In the genomic region with DNA sequence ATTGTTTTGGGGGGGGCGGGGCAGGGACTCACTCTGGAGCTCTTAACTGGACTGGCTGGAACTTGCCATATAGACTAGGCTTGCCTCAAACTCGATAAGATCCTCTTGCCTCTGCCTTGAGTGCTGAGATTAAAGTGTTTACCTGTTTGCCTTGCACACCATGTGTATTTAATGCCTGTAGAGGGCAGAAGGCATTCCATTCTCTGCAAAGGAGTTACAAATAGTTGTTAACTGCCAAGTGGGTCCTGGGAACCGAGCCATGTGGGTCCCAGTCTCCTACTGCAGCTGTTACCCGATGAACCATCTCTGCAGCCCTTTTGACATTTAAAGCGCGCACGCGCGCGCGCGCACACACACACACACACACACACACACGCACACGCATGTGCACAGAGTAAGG, we compare ENCODE assay signal across 9 mouse cellular contexts. TPM values are rescaled to one million over a fixed set of nuclear protein-coding genes. Genes with fewer than 3 reads are reported as not detected.
DNase-seq lines count a peak whose midpoint lies in the region; ATAC-seq and TF ChIP-seq lines count a peak whose summit lies in the region.
"Had no signal": no experiment of that assay in that cellular context is flagged by ENCODE, and none has a peak within 500 bp of the region (broad histone marks: within the 10 kb centered on the region; RNA-seq: fewer than 3 reads in every experiment).

No protein-coding gene starts in this region.

- H3K27ac ChIP-seq in intestine, embryonic 14.5 days (ENCODE audit: low read depth) = no peak overlapping the region
- no peak overlapping the region for H3K27ac ChIP-seq in lung, postnatal 0 days (ENCODE audit: low read length)

- peaks cover 47% of the 10 kb centered on the region for H3K36me3 ChIP-seq in C2C12 (ENCODE audit: control insufficient read depth, insufficient read depth)
- H3K36me3 ChIP-seq in G1E (replicated peaks) = peaks cover 54% of the 10 kb centered on the region
- peaks cover 47% of the 10 kb centered on the region for H3K36me3 ChIP-seq in intestine, embryonic 14.5 days (ENCODE audit: control insufficient read depth, insufficient read depth, low read length)
- peaks cover 17% of the 10 kb centered on the region for H3K36me3 ChIP-seq in lung, postnatal 0 days (ENCODE audit: insufficient read depth, low read length)

- H3K4me3 ChIP-seq in C2C12 (ENCODE audit: insufficient read depth, poor library complexity, severe bottlenecking) = no peak overlapping the region
- H3K4me3 ChIP-seq in G1E (ENCODE audit: low read depth, low read length) = peak overlapping the region; percentile 16; the same call in 1 of the 2 replicates
- H3K4me3 ChIP-seq in intestine, embryonic 14.5 days (ENCODE audit: low read depth, low read length) = 0 out of 2 replicates have a peak overlapping the region, but pooled peaks have one; percentile 66
- no peak overlapping the region for H3K4me3 ChIP-seq in lung, postnatal 0 days (ENCODE audit: low read depth, low read length)

- TF ChIP-seq CTCF in C2C12 (IDR thresholded peaks at IDR 0.05; ENCODE audit: control insufficient read depth, insufficient read depth, insufficient read length) = no peak
- TF ChIP-seq CTCF in G1E (IDR thresholded peaks at IDR 0.05; ENCODE audit: low read depth, low read length) = no peak
- peak; percentile 33; the same call in 1 of the 2 replicates for TF ChIP-seq CTCF in lung, postnatal 0 days (IDR thresholded peaks at IDR 0.05)

- peaks cover 20% of the 10 kb centered on the region for H3K4me1 ChIP-seq in G1E (ENCODE audit: insufficient read depth, low read depth, low read length)
- peaks cover 14% of the 10 kb centered on the region; the same call in 1 of the 2 replicates for H3K4me1 ChIP-seq in intestine, embryonic 14.5 days (replicated peaks; ENCODE audit: control insufficient read depth, insufficient read depth, low read length)
- peaks cover 8% of the 10 kb centered on the region for H3K4me1 ChIP-seq in lung, postnatal 0 days (ENCODE audit: insufficient read depth, low read depth, low read length)

- DNase-seq in G1E (ENCODE audit: low spot score) = no peak
- no peak for DNase-seq in intestine, embryonic 14.5 days (ENCODE audit: low spot score)
- peak; percentile 68 for DNase-seq in lung, postnatal 0 days (ENCODE audit: low spot score)
- DNase-seq in thymus, postnatal 14 days = no peak
- no peak for DNase-seq in left cerebral cortex, postnatal 14 days (ENCODE audit: low spot score in 2 of 2)

- 89% methylated on average over 14 of the region's 14 CpGs for WGBS in intestine, embryonic 14.5 days
- 78% methylated on average over 14 of the region's 14 CpGs for WGBS in lung, postnatal 0 days

- peak overlapping the region; percentile 30 for H3ac ChIP-seq in C2C12 (ENCODE audit: control insufficient read depth, insufficient read length, low read depth)

- TF ChIP-seq EP300 in lung, postnatal 0 days (IDR thresholded peaks at IDR 0.05) = no peak

- peaks cover 22% of the 10 kb centered on the region for H3K79me3 ChIP-seq in C2C12 (ENCODE audit: low read depth)

- ATAC-seq in G1E (ENCODE audit: extremely low read depth, insufficient number of reproducible peaks, low FRiP score, poor library complexity, severe bottlenecking) = no peak
- no peak for ATAC-seq in intestine, embryonic 14.5 days (replicated peaks; ENCODE audit: low FRiP score, low TSS enrichment, low read depth)
- ATAC-seq in lung, postnatal 0 days = peak; percentile 29; the same call in 1 of the 2 replicates
- ATAC-seq in cerebellum, adult (ENCODE audit: insufficient number of reproducible peaks, low FRiP score, low TSS enrichment) = no peak

- H3K27me3 ChIP-seq in C2C12 (ENCODE audit: control insufficient read depth, insufficient read depth, insufficient read length) = peaks cover 3% of the 10 kb centered on the region
- no peaks in the 10 kb centered on the region for H3K27me3 ChIP-seq in G1E (ENCODE audit: insufficient read depth, low read length)
- H3K27me3 ChIP-seq in intestine, embryonic 14.5 days (replicated peaks; ENCODE audit: control insufficient read depth, insufficient read depth, low read length) = no peaks in the 10 kb centered on the region
- no peaks in the 10 kb centered on the region for H3K27me3 ChIP-seq in lung, postnatal 0 days (replicated peaks; ENCODE audit: insufficient read depth, low read length)

- H3K9ac ChIP-seq in intestine, embryonic 14.5 days (ENCODE audit: low read length) = no peak overlapping the region
- H3K9ac ChIP-seq in lung, postnatal 0 days (replicated peaks; ENCODE audit: low read depth) = no peak overlapping the region

- H3K4me2 ChIP-seq in intestine, embryonic 14.5 days (ENCODE audit: low read length) = peak overlapping the region; percentile 89
- peak overlapping the region; percentile 61 for H3K4me2 ChIP-seq in lung, postnatal 0 days (replicated peaks; ENCODE audit: low read depth, low read length)

- no peaks in the 10 kb centered on the region for H3K9me3 ChIP-seq in G1E (replicated peaks)
- H3K9me3 ChIP-seq in intestine, embryonic 14.5 days (ENCODE audit: control insufficient read depth, low read length) = no peaks in the 10 kb centered on the region
- no peaks in the 10 kb centered on the region for H3K9me3 ChIP-seq in lung, postnatal 0 days (ENCODE audit: low read length)

- intact Hi-C loops in left cerebral cortex, postnatal 14 days (cut with DNase I) = no loop called here

- H3K79me2 ChIP-seq in C2C12 (ENCODE audit: control insufficient read depth, insufficient read depth) = peaks cover 44% of the 10 kb centered on the region

TF ChIP-seq in C2C12, 6 proteins besides CTCF, POLR2A, EP300 and RAD21:
- no peak for TF ChIP-seq MYOG (IDR thresholded peaks at IDR 0.05; ENCODE audit: control insufficient read depth, extremely low read depth, insufficient read length)
- TF ChIP-seq MAX (IDR thresholded peaks at IDR 0.05) = no peak
- no peak for TF ChIP-seq CEBPB (IDR thresholded peaks at IDR 0.05; ENCODE audit: low read depth)
- no peak for TF ChIP-seq FOSL1 (IDR thresholded peaks at IDR 0.05; ENCODE audit: insufficient read depth, low read length, poor library complexity, severe bottlenecking)
- TF ChIP-seq USF1 (IDR thresholded peaks at IDR 0.05; ENCODE audit: low read depth) = no peak
- TF ChIP-seq MYOD1 (IDR thresholded peaks at IDR 0.05; ENCODE audit: control insufficient read depth, insufficient read length, low read depth) = no peak

RNA-seq across cellular contexts. Expression of a gene that starts 1.4 kb away (rescaled TPM):
- polyA plus RNA-seq in C2C12 (2012; fragmentation: generic; extraction: Trizol) = 13.5 TPM
- 11.7 and 12.5 TPM in 2 replicates for total RNA-seq in G1E (2014; fragmentation: Nextera tagmentation)
- 7.4 and 9.9 TPM in 2 replicates for total RNA-seq in G1E (2017)
- polyA plus RNA-seq in G1E (2012) = 14.2 and 15.0 TPM in 2 replicates
- polyA plus RNA-seq in intestine, embryonic 14.5 days (2014; fragmentation: Nextera tagmentation; extraction: Ambion mirVana) = 24.8 TPM in 2 replicates
- polyA plus RNA-seq in lung, postnatal 0 days (2015; fragmentation: Nextera tagmentation; extraction: Ambion mirVana) = 21.7 and 23.8 TPM in 2 replicates
- 10 to 100 TPM; 31.7 to 34.6 TPM for total RNA-seq in left cerebral cortex, postnatal 14 days (2021)

RNA-seq across cellular contexts. Expression of a gene that starts 8.8 kb away (rescaled TPM):
- polyA plus RNA-seq in C2C12 (2012; fragmentation: generic; extraction: Trizol) (473 TPM), G1E (2012) (214 and 238 TPM in 2 replicates)
- total RNA-seq in G1E (2014; fragmentation: Nextera tagmentation) (93.1 and 136 TPM in 2 replicates), G1E (2017) (362 and 370 TPM in 2 replicates)
- 595 and 617 TPM in 2 replicates for polyA plus RNA-seq in intestine, embryonic 14.5 days (2014; fragmentation: Nextera tagmentation; extraction: Ambion mirVana)
- polyA plus RNA-seq in lung, postnatal 0 days (2015; fragmentation: Nextera tagmentation; extraction: Ambion mirVana) = 348 and 406 TPM in 2 replicates
- 100 to 1,000 TPM; 408 to 415 TPM for total RNA-seq in left cerebral cortex, postnatal 14 days (2021)

RNA-seq across cellular contexts. Expression of a gene that starts 11.4 kb away (rescaled TPM):
- not detected for polyA plus RNA-seq in C2C12 (2012; fragmentation: generic; extraction: Trizol)
- not detected in 2 replicates for total RNA-seq in G1E (2014; fragmentation: Nextera tagmentation)
- not detected in 2 replicates for total RNA-seq in G1E (2017)
- polyA plus RNA-seq in G1E (2012) = not detected in 2 replicates
- polyA plus RNA-seq in intestine, embryonic 14.5 days (2014; fragmentation: Nextera tagmentation; extraction: Ambion mirVana) = not detected in 2 replicates
- polyA plus RNA-seq in lung, postnatal 0 days (2015; fragmentation: Nextera tagmentation; extraction: Ambion mirVana) = 0.86 TPM in 1 of 2 replicates, not detected in the other
- not detected for total RNA-seq in left cerebral cortex, postnatal 14 days (2021)
- total RNA-seq: left cerebral cortex, postnatal 10 days had no signal
- polyA plus RNA-seq: gonadal fat pad, adult 2 months had no signal

RNA-seq across cellular contexts. Expression of a gene that starts 18.3 kb away (rescaled TPM):
- polyA plus RNA-seq in C2C12 (2012; fragmentation: generic; extraction: Trizol) (0.01 TPM), G1E (2012) (0.21 and 0.37 TPM in 2 replicates)
- total RNA-seq in G1E (2014; fragmentation: Nextera tagmentation) (0.98 and 1.4 TPM in 2 replicates), G1E (2017) (0.12 and 0.16 TPM in 2 replicates)
- polyA plus RNA-seq in intestine, embryonic 14.5 days (2014; fragmentation: Nextera tagmentation; extraction: Ambion mirVana) = 0.41 and 0.48 TPM in 2 replicates
- polyA plus RNA-seq in lung, postnatal 0 days (2015; fragmentation: Nextera tagmentation; extraction: Ambion mirVana) = 0.42 and 0.46 TPM in 2 replicates
- total RNA-seq in left cerebral cortex, postnatal 14 days (2021) = under 1 TPM; 0.30 to 0.33 TPM

Comparison
In these comparisons a context has a peak if more than half of its experiments do, and no peak if none do; other contexts are left out.
1. H3K4me3 ChIP-seq: peak in G1E (single experiment) and intestine, embryonic 14.5 days (single experiment); none in C2C12 (single experiment) and lung, postnatal 0 days (single experiment).